In the genomic region with DNA sequence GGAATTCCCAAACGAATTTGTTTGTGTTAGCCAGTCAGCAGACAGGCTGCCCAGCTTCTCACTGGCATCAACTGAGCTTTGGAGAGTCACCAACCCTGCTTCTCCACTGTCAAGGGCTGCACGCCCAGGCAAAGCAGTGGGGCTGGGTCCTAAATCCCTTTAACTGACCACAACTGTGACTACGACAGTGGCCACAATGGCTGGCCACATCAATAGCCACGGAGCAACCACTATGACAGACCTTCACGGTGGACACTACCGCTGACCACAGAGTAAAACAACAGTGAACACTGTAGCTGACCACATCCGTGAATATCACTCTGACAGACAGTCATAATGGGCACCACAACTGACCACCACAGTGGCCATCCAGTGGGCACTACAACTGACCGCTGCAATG, we compare ENCODE assay signal across 10 mouse cellular contexts.
DNase-seq lines count a peak whose midpoint lies in the region; ATAC-seq and TF ChIP-seq lines count a peak whose summit lies in the region.
"Had no signal": no experiment of that assay in that cellular context is flagged by ENCODE, and none has a peak within 500 bp of the region (broad histone marks: within the 10 kb centered on the region; RNA-seq: fewer than 3 reads in every experiment).

No protein-coding gene starts in this region.

- WGBS in forebrain, embryonic 10.5 days = 89% methylated on average over 8 of the region's 8 CpGs
- 91% methylated on average over 8 of the region's 8 CpGs for whole genome bisulfite sequencing in forebrain, embryonic 13.5 days
- WGBS in liver, embryonic 11.5 days = 78% methylated on average over 8 of the region's 8 CpGs
- WGBS in intestine, embryonic 14.5 days = 83% methylated on average over 8 of the region's 8 CpGs
- WGBS in small intestine, adult 2 months = 81% methylated on average over 8 of the region's 8 CpGs

- no peak for TF ChIP-seq POLR2A in small intestine, adult 2 months (IDR thresholded peaks at IDR 0.05; ENCODE audit: low read depth, low read length)

- H3K4me1 ChIP-seq in forebrain, embryonic 10.5 days = peaks cover 24% of the 10 kb centered on the region
- H3K4me1 ChIP-seq in forebrain, embryonic 13.5 days = peaks cover 10% of the 10 kb centered on the region; the same call in 1 of the 2 replicates
- H3K4me1 ChIP-seq in liver, embryonic 11.5 days (replicated peaks; ENCODE audit: control insufficient read depth, insufficient read depth, low read length) = peaks cover 8% of the 10 kb centered on the region
- H3K4me1 ChIP-seq in intestine, embryonic 14.5 days (replicated peaks; ENCODE audit: control insufficient read depth, insufficient read depth, low read length) = peaks cover 12% of the 10 kb centered on the region; the same call in 1 of the 2 replicates
- peaks cover 6% of the 10 kb centered on the region; the same call in 1 of the 2 replicates for H3K4me1 ChIP-seq in small intestine, adult 2 months (ENCODE audit: control insufficient read depth, insufficient read depth, insufficient read length, low read length)

- no peak overlapping the region for H3K4me2 ChIP-seq in forebrain, embryonic 13.5 days
- H3K4me2 ChIP-seq in liver, embryonic 11.5 days = peak overlapping the region; percentile 65
- H3K4me2 ChIP-seq in intestine, embryonic 14.5 days (ENCODE audit: low read length) = peak overlapping the region; percentile 52; the same call in 1 of the 2 replicates

- no peak overlapping the region for H3K4me3 ChIP-seq in forebrain, embryonic 10.5 days
- H3K4me3 ChIP-seq in forebrain, embryonic 13.5 days = no peak overlapping the region
- H3K4me3 ChIP-seq in liver, embryonic 11.5 days (ENCODE audit: low read depth, low read length) = no peak overlapping the region
- H3K4me3 ChIP-seq in intestine, embryonic 14.5 days (ENCODE audit: low read depth, low read length) = no peak overlapping the region
- H3K4me3 ChIP-seq in small intestine, adult 2 months (ENCODE audit: low read depth, low read length) = no peak overlapping the region

- H3K9me3 ChIP-seq in forebrain, embryonic 10.5 days = no peaks in the 10 kb centered on the region
- H3K9me3 ChIP-seq in forebrain, embryonic 13.5 days (replicated peaks) = no peaks in the 10 kb centered on the region
- H3K9me3 ChIP-seq in liver, embryonic 11.5 days (ENCODE audit: control insufficient read depth, low read length) = no peaks in the 10 kb centered on the region
- no peaks in the 10 kb centered on the region for H3K9me3 ChIP-seq in intestine, embryonic 14.5 days (ENCODE audit: control insufficient read depth, low read length)

- H3K27ac ChIP-seq in forebrain, embryonic 10.5 days = peak overlapping the region; percentile 17; the same call in 1 of the 2 replicates
- no peak overlapping the region for H3K27ac ChIP-seq in forebrain, embryonic 13.5 days
- H3K27ac ChIP-seq in liver, embryonic 11.5 days (ENCODE audit: low read depth, low read length) = no peak overlapping the region
- peak overlapping the region; percentile 38; the same call in 1 of the 2 replicates for H3K27ac ChIP-seq in intestine, embryonic 14.5 days (ENCODE audit: low read depth)
- 0 out of 2 replicates have a peak overlapping the region, but pooled peaks have one; percentile 14 for H3K27ac ChIP-seq in small intestine, adult 2 months (ENCODE audit: insufficient read depth, low read depth, low read length)
- H3K27ac ChIP-seq: macrophage had no signal

- no peak for TF ChIP-seq CTCF in small intestine, adult 2 months (IDR thresholded peaks at IDR 0.05; ENCODE audit: extremely low read depth, insufficient read length, insufficient replicate concordance, low read depth, low read length)

- no peak for ATAC-seq in forebrain, embryonic 13.5 days
- no peak for ATAC-seq in liver, embryonic 11.5 days (replicated peaks; ENCODE audit: low FRiP score)
- ATAC-seq in intestine, embryonic 14.5 days (replicated peaks; ENCODE audit: low FRiP score, low TSS enrichment, low read depth) = no peak
- ATAC-seq in monocyte, adult 5-6 weeks (replicated peaks; ENCODE audit: insufficient number of reproducible peaks, low FRiP score, low TSS enrichment, poor library complexity, severe bottlenecking) = no peak

- DNase-seq in forebrain, embryonic 10.5 days (ENCODE audit: extremely low spot score, low spot score) = no peak
- DNase-seq in liver, embryonic 11.5 days (ENCODE audit: low spot score) = no peak
- no peak for DNase-seq in liver
- DNase-seq in intestine, embryonic 14.5 days (ENCODE audit: low spot score) = no peak
- DNase-seq in thymus, postnatal 10 days (ENCODE audit: low spot score in 2 of 2) = no peak
- DNase-seq: right cerebral cortex, postnatal 4 days had no signal

- H3K9ac ChIP-seq in forebrain, embryonic 13.5 days = no peak overlapping the region
- no peak overlapping the region for H3K9ac ChIP-seq in liver, embryonic 11.5 days (ENCODE audit: low read depth, low read length)
- H3K9ac ChIP-seq in intestine, embryonic 14.5 days (ENCODE audit: low read length) = no peak overlapping the region

- H3K27me3 ChIP-seq in forebrain, embryonic 10.5 days (ENCODE audit: poor library complexity, severe bottlenecking) = peaks cover 15% of the 10 kb centered on the region
- no peaks in the 10 kb centered on the region for H3K27me3 ChIP-seq in forebrain, embryonic 13.5 days
- H3K27me3 ChIP-seq in liver, embryonic 11.5 days (replicated peaks; ENCODE audit: control insufficient read depth, insufficient read depth, low read length) = no peaks in the 10 kb centered on the region
- H3K27me3 ChIP-seq in intestine, embryonic 14.5 days (replicated peaks; ENCODE audit: control insufficient read depth, insufficient read depth, low read length) = no peaks in the 10 kb centered on the region
- H3K27me3 ChIP-seq in small intestine, adult 2 months (ENCODE audit: control insufficient read depth, insufficient read depth, low read length) = no peaks in the 10 kb centered on the region

- no peaks in the 10 kb centered on the region for H3K36me3 ChIP-seq in forebrain, embryonic 10.5 days (replicated peaks)
- no peaks in the 10 kb centered on the region for H3K36me3 ChIP-seq in forebrain, embryonic 13.5 days (ENCODE audit: poor library complexity, severe bottlenecking)
- no peaks in the 10 kb centered on the region for H3K36me3 ChIP-seq in liver, embryonic 11.5 days (ENCODE audit: control insufficient read depth, insufficient read depth, low read length)
- no peaks in the 10 kb centered on the region for H3K36me3 ChIP-seq in intestine, embryonic 14.5 days (ENCODE audit: control insufficient read depth, insufficient read depth, low read length)
- no peaks in the 10 kb centered on the region for H3K36me3 ChIP-seq in small intestine, adult 2 months (ENCODE audit: control insufficient read depth, insufficient read depth, low read length)

Comparison
In these comparisons a context has a peak if more than half of its experiments do, and no peak if none do; other contexts are left out.
1. H3K27ac ChIP-seq: peak in forebrain, embryonic 10.5 days (single experiment), intestine, embryonic 14.5 days (single experiment) and small intestine, adult 2 months (single experiment); none in forebrain, embryonic 13.5 days (single experiment) and liver, embryonic 11.5 days (single experiment).